Mouse (Mus musculus): ENCODE measurements around the gene Man2b1.

DNA sequence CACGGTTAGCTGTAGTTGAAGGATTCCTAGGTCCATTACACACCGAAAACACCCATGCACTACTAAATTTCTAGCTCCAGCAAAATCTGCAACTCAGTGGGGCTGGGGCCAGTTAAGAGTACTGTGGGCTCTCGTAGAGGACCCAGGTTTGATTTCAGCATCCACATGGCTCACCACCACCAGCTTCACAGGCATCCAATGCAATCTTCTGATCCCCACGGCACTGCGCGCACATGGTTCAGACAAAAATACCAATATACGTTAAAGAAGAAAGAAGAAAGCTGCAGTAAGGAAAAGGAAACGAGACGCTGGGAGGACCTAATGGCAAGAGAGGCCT lies 46.7 kb upstream of the Man2b1 start:
- TF ChIP-seq GATA1 (IDR thresholded peaks at IDR 0.05; ENCODE audit: borderline replicate concordance, low read length) (no peak), FLI1 (IDR thresholded peaks at IDR 0.05; ENCODE audit: low read length) (no peak)

Data from megakaryocyte, embryonic 14.5 days (primary cell).